Mouse (Mus musculus): ENCODE measurements around the gene Plekha6.

The Plekha6 gene

GRCm38 (mm10) chr1:133182706-133183095 lies 18.7 kb downstream of the Plekha6 start:
- no peak for DNase-seq (ENCODE audit: low spot score)

- DNase-seq (ENCODE audit: low spot score), result no peak
Measured at GRCm38 (mm10) chr1:133183141-133183925, 19.3 kb downstream of the Plekha6 start.

- DNase-seq (ENCODE audit: low spot score), result no peak
Measured at GRCm38 (mm10) chr1:133187948-133188680, 24.1 kb downstream of the Plekha6 start.

GRCm38 (mm10) chr1:133188719-133189118 lies 24.7 kb downstream of the Plekha6 start:
- no peak for DNase-seq (ENCODE audit: low spot score)

GRCm38 (mm10) chr1:133189471-133189870 lies 25.5 kb downstream of the Plekha6 start:
- DNase-seq (ENCODE audit: low spot score), result no peak

GRCm38 (mm10) chr1:133190550-133190949 lies 26.5 kb downstream of the Plekha6 start:
- DNase-seq (ENCODE audit: low spot score), result no peak

- no peak for DNase-seq (ENCODE audit: low spot score)
Measured at GRCm38 (mm10) chr1:133196181-133196580, 32.2 kb downstream of the Plekha6 start.

- no peak for DNase-seq (ENCODE audit: low spot score)
Measured at GRCm38 (mm10) chr1:133197266-133197665, 33.3 kb downstream of the Plekha6 start.

GRCm38 (mm10) chr1:133199706-133200105 lies 35.7 kb downstream of the Plekha6 start:
- DNase-seq (ENCODE audit: low spot score), result no peak

GRCm38 (mm10) chr1:133201499-133201898 lies 37.5 kb downstream of the Plekha6 start:
- no peak for DNase-seq (ENCODE audit: low spot score)

- no peak for DNase-seq (ENCODE audit: low spot score)
Measured at GRCm38 (mm10) chr1:133203701-133204100, 39.7 kb downstream of the Plekha6 start.

- DNase-seq (ENCODE audit: low spot score), result no peak
Measured at GRCm38 (mm10) chr1:133204341-133204849, 40.4 kb downstream of the Plekha6 start.

- no peak for DNase-seq (ENCODE audit: low spot score)
Measured at GRCm38 (mm10) chr1:133204985-133205384, 41.0 kb downstream of the Plekha6 start.

- no peak for DNase-seq (ENCODE audit: low spot score)
Measured at GRCm38 (mm10) chr1:133208086-133208815, 44.2 kb downstream of the Plekha6 start.

- DNase-seq (ENCODE audit: low spot score), result no peak
Measured at GRCm38 (mm10) chr1:133209036-133209435, 45.0 kb downstream of the Plekha6 start.

GRCm38 (mm10) chr1:133209482-133209881 lies 45.5 kb downstream of the Plekha6 start:
- DNase-seq (ENCODE audit: low spot score), result no peak

GRCm38 (mm10) chr1:133209901-133210516 lies 46.0 kb downstream of the Plekha6 start:
- peak; percentile 87 for DNase-seq (ENCODE audit: low spot score)

- DNase-seq (ENCODE audit: low spot score), result peak; percentile 79
Measured at GRCm38 (mm10) chr1:133210766-133211165, 46.8 kb downstream of the Plekha6 start.

GRCm38 (mm10) chr1:133212273-133212672 lies 48.3 kb downstream of the Plekha6 start:
- DNase-seq (ENCODE audit: low spot score), result no peak

- DNase-seq (ENCODE audit: low spot score), result no peak
Measured at GRCm38 (mm10) chr1:133213098-133213497, 49.1 kb downstream of the Plekha6 start.

GRCm38 (mm10) chr1:133213901-133214300 lies 49.9 kb downstream of the Plekha6 start:
- no peak for DNase-seq (ENCODE audit: low spot score)

All from testis, postnatal 14 days (tissue).